Mouse (Mus musculus): ENCODE results near the gene Kcnip1.

Gene Kcnip1

DNA sequence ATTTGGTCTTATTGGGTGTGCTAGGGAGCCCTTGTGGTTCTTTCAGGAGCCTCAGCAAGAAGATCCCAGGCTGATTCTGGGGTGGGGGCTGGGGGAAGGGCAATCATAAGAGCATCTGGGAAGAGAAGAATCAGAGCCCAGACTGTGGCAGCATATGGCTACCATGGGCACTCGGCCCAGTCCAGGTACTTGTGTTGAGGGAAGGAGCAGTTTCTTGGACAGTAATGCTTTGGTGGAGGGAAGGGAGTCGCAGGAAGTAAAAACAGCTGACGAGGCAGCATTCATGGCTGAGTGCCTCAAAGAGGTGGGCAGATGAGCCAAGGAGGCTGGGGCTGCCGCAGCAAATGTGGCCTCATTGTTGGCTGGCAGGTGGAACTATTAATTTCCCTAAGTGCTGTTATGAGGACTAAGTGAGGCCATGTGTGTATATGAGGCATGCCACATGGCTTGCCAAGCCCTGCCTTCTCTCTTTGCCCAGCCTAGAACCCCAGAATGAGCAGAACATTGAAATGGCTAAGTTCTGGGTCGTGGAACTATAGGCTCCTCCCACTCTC is 245.5 kb downstream of the Kcnip1 start:
- no peak for DNase-seq

DNA sequence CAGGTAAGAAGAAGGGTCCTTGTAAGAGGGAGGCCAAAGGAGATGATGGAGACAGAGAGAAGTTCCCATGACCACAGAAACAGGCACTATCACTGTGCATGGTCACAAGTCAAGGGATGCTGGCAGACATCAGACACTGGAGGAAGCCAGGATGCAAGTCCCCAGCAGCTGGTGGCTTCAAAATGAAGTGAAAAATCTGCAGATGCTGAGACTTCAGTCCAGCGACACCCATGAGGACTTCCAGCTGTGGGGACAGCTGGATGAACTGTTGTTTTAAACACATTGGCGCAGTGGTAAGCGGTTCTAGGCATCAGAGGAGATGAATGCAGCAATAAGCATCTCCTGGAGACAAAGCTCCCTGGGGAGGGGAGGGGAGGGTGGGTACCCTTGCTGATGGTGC is 246.6 kb downstream of the Kcnip1 start:
- no peak for DNase-seq

DNA sequence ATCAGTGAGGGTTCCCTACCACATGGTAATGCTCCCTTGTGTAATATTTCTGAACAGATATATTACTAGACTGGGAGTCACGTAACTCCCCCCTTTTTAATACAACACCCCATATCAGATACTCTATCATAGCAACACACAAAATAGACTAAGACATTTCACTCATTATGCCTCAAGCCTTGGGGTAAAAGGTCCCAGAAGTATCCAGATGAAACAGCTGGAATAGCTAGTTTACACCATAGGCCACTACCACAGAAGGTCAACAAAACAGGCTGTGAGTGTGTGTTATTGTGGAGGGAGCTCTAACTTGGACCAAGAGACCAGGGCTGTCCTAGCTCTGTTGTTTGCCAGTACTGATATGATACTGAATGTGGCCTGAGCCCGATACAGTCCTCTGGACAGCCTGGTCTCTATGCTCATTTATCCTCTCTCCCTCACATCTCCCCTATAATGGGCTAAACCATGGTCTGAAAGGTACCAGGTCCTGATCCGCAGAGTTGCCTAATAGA is 247.1 kb downstream of the Kcnip1 start:
- no peak for DNase-seq

DNA sequence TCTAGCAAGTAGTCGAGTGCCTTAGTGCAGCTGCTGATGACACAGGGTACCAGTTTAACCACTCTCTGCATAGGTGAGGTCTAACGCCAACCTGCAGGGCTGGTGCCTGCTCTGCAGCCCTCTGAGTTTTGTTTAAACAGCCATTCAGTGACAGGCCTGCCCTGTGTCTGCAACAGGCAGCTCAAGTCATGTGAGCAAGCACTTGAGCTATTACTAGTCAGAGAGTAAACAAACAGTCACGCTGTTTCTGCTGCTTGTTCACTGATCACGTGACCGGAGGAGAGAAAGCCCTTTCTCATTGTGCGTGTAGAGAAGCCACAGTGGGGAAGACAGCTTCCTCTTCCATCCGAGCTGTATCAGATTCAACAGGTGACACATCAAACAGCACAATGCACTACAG is 248.5 kb downstream of the Kcnip1 start:
- DNase-seq, result no peak

DNA sequence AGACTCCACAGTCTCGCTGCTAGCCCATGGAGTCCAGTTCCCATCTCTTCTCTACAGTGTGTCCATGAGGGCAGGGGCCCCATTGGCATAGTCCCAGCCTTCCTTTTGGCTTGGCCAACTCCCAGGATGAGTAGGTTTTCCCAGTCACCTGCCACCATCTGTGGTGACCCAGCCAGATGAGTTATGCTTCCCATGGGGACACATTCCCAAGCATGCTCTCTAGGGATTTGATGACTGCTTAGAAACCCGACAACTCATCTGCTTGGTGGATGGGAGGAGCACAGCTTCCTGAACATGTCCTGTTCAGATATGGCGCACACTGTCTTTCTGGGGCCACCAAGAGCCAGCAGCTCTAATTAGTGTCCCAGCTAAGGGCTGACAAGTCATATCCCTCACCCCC is 252.8 kb downstream of the Kcnip1 start:
- no peak for DNase-seq

DNA sequence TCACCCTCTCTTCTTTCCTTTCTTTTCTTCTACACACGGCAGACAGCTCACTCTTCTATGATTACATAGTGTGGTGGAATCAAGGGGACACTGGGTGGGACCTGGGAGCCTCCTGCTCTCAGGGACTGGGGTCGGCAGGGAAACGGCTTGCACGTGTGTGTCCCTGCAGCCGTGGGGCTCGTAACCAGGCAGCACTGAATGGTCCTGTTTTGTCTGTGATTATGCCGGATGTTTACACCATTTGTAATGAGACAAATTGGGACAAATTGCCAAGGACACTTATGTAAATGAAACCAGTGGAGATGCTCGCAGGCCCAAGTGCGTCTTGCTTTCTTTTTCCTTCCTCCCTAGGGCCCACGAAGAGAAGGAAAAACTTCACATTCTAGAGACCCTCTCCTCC is 256.5 kb downstream of the Kcnip1 start:
- no peak for DNase-seq

DNA sequence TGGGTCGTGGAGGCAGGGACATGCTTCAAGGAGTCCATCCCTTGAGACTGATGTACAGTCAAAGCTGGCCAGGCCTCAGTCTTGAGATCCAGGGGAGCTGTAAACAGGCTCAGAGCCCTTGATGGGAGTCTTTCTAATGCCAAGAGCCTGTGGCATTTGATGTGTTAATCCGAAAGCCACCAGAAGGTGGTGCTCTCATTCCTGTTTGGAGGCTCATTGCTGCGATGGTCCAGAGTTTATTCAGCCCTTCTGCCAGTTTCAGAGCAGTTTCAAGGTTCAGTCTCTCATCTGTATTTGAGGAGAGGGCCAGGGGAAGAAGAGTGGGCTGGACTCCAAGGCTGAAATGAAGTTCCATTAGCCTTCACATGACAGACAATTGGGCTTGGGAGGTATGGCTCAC is 259.7 kb downstream of the Kcnip1 start:
- peak; percentile 63 for DNase-seq

DNA sequence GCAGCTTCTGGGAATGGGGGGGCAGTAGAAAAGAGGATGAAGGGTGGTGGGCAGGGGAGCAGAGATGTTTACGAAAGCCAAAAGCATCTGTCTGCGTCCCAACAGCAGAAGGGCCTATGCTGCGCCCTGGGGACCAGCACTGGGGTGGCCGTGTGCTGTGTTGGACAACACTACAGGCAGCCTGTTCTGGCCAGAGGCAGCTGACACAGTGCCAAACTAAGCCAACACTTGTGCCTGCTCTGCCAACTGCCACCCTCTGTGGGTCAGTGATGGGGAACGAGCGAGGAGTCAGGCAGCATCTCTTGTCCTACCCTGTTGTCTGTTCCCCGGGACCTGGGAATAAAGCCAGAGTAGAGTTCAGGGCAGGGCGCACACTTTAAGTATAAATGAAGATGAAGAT is 260.6 kb downstream of the Kcnip1 start:
- DNase-seq, result no peak

DNA sequence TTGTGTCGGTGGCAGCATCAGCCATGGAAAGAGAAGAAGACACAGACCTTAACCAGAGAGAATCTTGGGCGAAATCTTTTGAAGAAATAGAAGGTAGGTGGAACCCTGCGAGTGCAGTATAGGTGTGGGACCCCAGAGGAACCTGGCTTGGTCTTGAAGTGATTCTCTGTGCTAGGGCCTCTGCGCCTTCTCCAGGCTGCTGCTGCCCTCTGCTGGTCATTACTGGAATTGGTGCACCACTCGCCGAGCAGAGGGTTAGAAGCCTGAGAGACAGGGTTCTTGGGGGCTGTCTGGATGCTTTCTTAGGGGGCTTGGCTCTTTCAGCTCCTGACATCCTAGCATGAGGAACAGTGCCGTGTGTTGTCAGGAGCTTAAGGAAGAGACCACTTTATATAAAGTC is 271.7 kb downstream of the Kcnip1 start:
- peak; percentile 62 for DNase-seq

DNA sequence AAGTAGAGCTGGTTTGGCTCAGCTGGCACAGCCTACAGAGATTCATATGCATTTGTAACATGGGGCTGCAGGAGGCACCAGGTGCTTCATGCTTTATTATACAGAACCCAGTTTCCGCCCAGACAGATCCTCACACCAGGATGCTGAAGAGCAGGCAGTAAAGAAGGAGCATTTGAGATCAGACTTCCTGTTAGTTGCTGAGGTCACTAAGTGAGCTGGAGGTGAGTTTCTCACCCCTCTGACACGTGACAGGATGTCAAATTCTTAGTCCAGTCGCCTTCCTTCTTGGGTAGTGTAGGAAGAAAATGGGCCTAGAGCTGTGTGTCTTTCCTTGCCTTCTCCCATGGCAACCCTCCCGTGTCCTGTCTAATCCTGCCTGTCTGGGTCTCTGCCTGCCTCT is 286.2 kb downstream of the Kcnip1 start:
- no peak for DNase-seq

DNA sequence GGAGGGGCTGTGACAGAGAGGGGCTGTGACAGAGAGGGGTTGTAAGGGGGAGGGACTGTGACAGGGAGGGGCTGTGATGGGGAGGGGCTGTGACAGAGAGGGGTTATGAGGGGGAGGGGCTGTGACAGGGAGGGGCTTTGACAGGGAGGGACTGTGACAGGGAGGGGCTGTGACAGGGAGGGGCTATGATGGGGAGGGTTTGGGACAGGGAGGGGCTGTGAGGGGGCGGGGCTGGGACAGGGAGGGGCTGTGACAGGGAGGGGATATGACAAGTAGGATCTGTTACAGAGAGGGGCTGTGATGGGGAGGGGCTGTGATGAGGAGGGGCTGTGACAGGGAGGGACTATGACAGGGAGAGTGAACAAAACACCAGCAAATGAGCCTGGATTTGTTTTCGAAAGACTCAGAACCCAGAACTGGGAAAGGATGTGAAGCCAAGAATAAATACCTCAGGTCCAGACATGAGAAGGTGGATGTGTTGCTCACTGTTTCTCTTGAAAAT is 290.9 kb downstream of the Kcnip1 start:
- DNase-seq, result no peak

DNA sequence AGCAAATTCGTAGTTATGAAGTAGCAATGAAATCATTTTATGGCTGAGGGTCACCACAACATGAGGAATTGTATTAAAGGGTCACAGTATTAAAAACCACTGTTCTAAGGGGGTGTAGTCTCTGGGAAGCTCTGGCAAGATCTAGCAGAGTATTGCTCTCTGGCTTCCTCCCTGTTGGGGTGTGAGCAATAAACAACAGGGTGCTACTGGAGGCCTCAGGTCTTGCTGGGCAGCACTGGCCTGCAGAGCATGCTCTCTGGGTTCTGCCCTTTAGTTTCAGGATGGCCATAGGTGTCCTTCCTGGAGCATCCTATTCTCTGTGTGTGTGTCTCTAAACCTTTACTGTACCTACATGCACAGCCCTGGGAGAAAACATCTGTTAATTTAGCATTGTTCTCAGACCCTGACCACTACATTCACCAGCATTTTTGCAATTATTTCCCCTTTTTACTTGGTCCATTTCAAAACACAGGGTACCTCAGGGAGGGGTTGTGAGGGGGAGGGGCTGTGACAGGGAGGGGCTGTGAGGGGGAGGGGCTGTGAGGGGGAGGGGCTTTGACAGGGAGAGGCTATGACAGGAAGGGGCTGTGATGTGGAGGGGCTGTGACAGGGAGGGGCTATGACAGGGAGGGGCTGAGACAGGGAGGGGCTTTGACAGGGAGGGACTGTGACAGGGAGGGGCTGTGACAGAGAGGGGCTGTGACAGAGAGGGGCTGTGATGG is 291.6 kb downstream of the Kcnip1 start:
- DNase-seq, result no peak

DNA sequence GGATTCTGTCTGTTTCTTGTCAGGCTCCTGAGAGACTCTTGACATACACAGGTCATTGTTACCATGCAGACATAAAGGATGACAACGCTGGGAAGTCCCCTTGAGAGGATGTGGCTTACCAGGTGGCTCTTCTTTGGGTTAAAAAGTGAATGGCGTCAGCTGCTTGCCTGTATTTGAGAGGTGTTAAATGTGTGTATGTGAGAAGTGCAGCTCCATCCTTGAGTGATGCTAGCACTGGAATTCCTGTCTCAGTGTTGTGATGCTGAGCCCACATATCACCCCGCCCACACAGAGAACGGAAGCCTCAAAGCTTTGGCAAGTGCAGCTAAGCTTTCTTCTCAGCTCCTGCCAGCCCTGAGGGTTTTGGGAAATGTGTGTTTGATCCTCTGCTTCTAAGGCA is 292.2 kb downstream of the Kcnip1 start:
- DNase-seq, result no peak

DNA sequence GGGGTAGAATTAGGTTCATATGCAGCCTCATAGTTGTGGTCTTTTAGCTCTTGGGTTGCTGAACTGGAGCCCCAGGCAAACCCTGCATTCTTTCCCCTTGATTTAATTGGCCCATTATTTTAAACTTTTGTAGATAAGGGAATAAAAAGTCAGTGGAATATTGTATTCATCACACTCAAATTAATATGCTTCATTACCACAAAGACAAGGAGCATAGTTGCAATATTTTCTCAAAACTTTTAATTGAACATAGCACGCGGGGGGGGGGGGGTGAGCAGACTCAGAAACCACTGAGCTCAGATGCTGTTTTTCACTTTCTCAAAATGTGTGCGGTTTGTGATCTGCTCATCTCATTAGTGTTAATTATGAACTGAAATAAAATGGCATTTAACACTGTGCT is 302.8 kb downstream of the Kcnip1 start:
- DNase-seq, result no peak

DNA sequence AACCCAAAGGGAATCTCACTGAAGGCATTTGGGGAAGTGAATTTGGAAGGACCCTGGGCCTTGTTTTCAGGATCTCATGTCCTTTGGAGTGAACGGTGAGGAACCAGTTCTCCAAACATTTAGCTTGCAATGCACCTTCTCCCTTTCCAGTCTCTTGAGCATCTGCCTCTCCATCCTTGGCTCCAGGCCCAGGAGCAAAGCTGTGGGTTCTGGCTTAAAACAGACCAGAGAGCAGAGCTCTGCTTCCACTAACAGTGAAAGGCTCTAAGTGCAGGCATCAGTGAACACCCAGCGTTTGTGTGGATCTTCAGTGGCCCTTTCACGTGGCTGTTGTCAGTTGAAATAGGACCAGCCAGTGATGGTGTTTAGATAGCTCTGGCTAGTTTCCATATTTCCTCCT is 307.0 kb downstream of the Kcnip1 start:
- DNase-seq, result no peak

DNA sequence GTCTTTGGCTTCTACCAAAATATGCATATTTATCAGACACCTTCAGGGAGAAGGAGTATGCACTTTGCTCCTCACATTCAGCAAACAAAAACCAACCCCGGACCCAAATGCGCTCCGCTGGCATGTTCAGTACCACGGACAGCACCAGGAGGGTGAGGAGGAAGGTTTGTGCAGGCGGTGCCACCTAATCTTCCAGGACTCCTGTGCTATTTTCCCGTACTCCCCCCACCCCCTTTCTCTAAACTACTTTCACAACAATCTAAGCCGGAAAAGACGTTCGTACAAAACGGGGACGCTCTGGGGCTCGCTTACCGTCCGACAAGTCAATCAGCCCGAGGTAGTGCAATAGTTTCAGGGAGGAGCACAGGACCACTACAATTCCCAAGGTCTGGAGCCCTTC is 312.8 kb downstream of the Kcnip1 start:
- peak; percentile 29 for DNase-seq

DNA sequence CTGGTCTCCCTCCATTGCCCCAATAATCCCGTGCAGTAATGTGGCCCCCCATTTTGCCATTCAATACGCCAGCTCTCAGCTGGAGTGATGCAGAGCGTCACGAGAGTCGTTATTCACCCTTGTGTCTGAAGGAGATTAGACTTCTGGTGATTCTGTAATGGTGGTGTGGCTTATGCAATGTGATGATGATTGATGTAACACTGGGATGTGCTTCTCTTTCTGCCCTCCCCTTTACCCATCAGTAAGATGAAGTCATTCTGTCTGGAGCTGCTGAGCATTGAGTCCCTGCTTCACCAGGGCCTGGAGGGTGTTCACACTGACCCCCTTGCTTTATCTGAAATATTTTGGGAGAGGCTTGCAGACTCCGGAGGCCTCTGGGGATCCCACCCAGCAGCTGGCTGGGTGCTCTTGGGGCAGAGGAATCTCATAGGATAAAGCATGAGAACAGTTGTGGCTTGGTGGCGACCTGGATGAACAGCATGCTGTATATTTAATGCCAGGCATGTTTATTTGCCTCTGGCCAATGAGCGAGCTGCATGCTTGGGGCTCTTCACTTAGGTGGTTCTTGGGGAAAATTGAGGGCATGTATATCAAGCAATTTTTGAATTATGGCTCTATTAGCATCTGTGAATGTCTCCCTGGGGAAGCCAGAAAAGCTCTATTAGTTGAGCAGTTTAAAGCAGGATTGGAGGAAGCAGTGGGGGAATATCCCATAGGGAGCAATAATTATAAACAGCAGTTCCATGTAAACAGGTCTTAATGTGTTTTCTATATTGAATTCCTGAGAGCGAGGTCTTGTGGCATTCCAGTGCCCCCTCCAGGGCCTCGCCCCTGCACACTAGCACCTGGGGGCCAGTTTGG is 322.6 kb downstream of the Kcnip1 start:
- DNase-seq, result no peak

DNA sequence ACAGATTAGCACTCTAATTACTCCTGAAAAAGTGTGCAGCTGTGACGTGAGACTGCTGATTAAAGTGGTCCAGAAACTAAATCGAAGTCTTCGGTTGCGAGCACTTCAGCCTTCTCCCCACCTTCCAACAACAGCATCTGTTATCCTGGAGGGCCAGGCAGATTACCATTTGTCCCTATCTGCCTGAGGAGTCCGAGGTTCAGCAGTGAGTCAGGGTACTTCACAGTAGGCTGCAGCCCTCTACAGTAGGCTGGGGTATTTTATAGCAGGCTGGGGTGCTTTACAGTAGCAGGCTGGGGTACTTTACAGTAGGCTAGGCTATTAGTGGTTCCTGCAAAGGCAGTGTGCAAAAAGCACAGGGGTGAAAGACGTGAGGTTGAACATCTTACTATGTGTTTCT is 324.6 kb downstream of the Kcnip1 start:
- DNase-seq, result no peak

DNA sequence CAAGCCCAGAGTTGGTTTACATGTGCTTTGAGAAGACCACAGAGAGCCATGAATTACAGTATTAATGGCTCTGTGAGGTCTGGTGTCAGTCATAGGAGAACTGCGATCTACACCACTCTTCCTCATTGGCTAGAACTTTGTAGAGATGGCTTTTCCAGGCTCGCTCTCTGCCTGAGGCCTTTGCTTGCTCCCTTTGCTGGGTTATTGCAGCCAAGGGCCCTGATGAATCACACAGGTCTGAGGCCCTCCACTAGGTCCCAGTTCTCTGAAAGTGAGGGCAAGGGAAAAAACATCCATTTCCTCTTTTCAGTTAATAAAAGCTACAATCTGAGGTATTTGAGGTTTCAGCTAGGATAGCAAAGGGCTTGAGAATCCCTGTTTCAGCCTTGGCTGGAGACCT is 329.4 kb downstream of the Kcnip1 start:
- no peak for DNase-seq

DNA sequence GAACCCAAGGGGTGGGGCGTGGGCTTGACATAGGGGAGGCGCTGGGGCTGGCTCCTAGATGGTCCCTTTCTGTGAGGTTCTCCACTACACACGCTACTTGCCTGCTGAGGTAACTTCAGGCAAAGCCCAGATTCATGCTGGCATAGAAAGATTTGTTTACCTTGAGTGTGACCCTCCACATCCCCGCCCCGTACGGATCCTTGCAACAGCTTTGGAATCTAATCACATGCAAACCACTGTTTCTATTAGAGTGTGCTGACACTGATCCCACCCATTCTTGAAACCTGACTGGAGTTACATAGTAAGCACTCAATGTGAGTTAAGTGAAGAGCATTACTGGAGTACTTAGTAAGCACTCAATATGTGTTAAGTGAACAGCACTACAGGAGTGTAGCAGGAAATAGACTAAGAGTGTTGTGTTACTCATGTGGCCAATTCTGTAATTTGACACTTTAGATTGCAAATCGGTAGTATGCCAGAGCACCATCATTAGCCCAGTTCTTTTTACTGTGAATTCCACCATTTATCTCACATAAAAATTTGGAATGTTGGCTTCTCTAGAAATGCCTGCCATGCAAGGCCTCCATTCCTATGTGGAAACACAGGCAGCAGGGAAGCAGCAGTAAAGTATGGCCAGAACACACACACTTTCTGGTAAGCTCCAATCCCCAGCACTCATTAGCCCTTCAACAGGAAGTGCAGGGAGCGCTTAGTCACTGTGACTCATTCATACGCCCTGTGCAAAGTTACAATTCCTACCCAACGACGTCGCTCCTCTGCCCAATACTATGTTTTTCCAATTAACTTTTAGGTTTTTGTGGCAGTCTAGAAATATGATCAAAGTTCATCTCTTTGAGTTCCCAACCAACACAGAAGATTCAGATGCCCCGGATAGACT is 332.7 kb downstream of the Kcnip1 start:
- no peak for DNase-seq

DNA sequence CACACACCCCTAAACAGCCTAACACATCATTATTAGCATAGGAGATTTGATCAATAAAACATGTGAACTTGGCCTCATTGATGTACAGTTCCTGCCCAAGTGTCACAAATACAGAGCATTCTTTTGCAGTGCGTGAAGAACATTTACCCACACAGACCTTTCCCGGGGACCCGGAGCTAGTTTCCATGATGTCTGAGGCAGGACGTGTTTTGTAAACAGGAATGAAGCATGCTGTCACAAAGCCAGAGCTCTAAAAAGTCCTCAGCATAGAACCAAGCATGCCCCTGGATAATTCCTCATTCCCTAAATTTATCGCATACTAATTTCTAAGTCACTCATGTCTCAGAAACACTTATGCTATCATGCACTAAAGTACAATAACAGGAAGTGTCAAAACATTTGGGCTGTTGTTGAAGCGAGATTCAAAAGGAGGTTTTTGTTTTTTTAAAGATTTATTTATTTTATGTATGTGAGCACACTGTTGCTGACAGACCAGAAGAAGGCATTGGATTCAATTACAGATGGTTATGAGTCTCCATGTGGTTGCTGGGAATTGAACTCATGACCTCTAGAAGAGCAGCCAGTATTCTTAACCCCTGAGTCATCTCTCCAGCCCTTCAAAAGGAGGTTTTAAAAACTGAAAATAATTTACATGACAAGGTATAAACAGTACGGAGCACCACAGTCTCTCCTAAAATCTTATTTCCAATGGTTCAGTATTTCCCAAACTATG is 336.9 kb downstream of the Kcnip1 start:
- no peak for DNase-seq

DNA sequence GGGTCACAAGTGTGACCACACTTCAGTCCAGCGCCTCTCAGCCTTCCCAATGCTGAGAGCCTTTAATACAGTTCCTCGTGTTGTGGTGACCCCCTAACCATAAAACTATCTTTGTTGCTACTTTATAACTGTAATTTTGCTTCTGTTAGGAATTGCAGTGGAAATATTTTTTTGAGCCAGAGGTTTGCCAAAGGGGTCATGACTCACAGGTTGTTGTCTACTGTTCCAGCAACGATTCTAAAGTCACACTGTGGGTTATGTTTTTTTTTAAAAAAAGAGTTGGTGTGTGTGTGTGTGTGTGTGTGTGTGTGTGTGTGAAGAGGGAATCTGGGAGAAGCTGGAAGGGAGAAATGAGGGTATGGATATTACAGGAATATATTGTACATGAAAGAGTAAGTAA is 337.7 kb downstream of the Kcnip1 start:
- no peak for DNase-seq

Data from kidney, adult 18-20 months (tissue).